8 mouse cellular contexts compared by ENCODE assay signal in the genomic region with DNA sequence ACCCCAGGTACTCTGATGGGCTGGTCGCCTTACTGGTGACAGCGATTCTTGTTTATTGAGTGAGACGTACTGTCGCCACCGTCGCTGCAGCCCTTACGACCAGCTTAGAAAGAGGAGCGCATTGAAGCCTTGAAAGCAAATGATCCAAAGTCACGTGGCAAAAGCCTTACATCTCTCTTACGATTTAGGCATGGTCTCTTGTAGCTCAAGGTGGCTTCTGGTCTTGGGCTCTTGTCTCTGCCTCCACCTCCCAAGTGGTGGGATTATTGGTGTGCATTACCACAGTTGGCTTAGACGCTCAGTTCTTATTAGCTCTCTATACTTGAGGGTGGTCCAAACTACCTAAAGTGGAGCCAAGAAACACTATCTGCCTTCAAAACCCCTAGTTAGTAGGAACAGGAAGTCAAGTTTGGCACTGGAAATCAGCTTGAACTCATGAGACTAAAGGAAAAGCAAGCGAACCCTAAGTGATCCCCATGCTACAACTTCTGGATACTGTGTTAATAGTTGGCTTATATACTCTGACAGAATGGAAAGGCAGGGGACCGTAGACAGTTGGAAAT. TPM values are rescaled to one million over a fixed set of nuclear protein-coding genes. Genes with fewer than 3 reads are reported as not detected.
A peak's percentile ranks its signal among the peaks of the same experiment; 100 is the strongest.
DNase-seq lines count a peak whose midpoint lies in the region; ATAC-seq and TF ChIP-seq lines count a peak whose summit lies in the region.

No protein-coding gene starts in this region.

- H3K36me3 ChIP-seq in hindbrain, embryonic 15.5 days = peaks cover 32% of the 10 kb centered on the region
- H3K36me3 ChIP-seq in midbrain, postnatal 0 days (ENCODE audit: insufficient read depth, low read length) = peaks cover 18% of the 10 kb centered on the region

- no peaks in the 10 kb centered on the region for H3K27me3 ChIP-seq in hindbrain, embryonic 15.5 days
- no peaks in the 10 kb centered on the region for H3K27me3 ChIP-seq in midbrain, postnatal 0 days (ENCODE audit: insufficient read depth, low read length)

- no peaks in the 10 kb centered on the region; the same call in 1 of the 2 replicates for H3K4me1 ChIP-seq in brown adipose tissue, adult 24 weeks (ENCODE audit: control insufficient read depth, insufficient read depth, insufficient read length, low read length)
- peaks cover 19% of the 10 kb centered on the region for H3K4me1 ChIP-seq in hindbrain, embryonic 15.5 days (replicated peaks)
- no peaks in the 10 kb centered on the region for H3K4me1 ChIP-seq in midbrain, postnatal 0 days (ENCODE audit: insufficient read depth, low read length)

- H3K9ac ChIP-seq in hindbrain, embryonic 15.5 days = peak overlapping the region; percentile 63
- peak overlapping the region; percentile 97 for H3K9ac ChIP-seq in midbrain, postnatal 0 days (replicated peaks; ENCODE audit: low read length, poor library complexity, severe bottlenecking)

- no peak for TF ChIP-seq CTCF in left cerebral cortex, adult 2 months (IDR thresholded peaks at IDR 0.05)
- no peak for TF ChIP-seq CTCF in midbrain, postnatal 0 days (IDR thresholded peaks at IDR 0.05)

- no peak for DNase-seq in left cerebral cortex, adult 2 months (ENCODE audit: extremely low spot score in 1 of 2, low spot score in 2 of 2)
- no peak for DNase-seq in left cerebral cortex, postnatal 14 days (ENCODE audit: low spot score in 2 of 2)
- DNase-seq in midbrain, postnatal 0 days (ENCODE audit: low spot score) = no peak
- DNase-seq in gastrocnemius, postnatal 25 days = no peak
- DNase-seq in right cerebral cortex, postnatal 25 days = no peak
- no peak for DNase-seq in cerebellum, postnatal 14 days

- WGBS in hindbrain, embryonic 15.5 days = 12% methylated on average over 13 of the region's 13 CpGs
- WGBS in midbrain, postnatal 0 days = 11% methylated on average over 13 of the region's 13 CpGs

- peak overlapping the region; percentile 93 for H3K27ac ChIP-seq in left cerebral cortex, adult 2 months
- no peak overlapping the region for H3K27ac ChIP-seq in brown adipose tissue, adult 24 weeks (replicated peaks; ENCODE audit: low read depth, low read length)
- H3K27ac ChIP-seq in hindbrain, embryonic 15.5 days (replicated peaks) = peak overlapping the region; percentile 74
- H3K27ac ChIP-seq in midbrain, postnatal 0 days (ENCODE audit: low read depth, low read length) = peak overlapping the region; percentile 79

- peak overlapping the region; percentile 87 for H3K4me2 ChIP-seq in hindbrain, embryonic 15.5 days
- H3K4me2 ChIP-seq in midbrain, postnatal 0 days (ENCODE audit: low read depth, low read length, poor library complexity, severe bottlenecking) = peak overlapping the region; percentile 90

- intact Hi-C loops in left cerebral cortex, adult 2 months (cut with DNase I) = loop anchor here (2.0 to 5.0 kb wide), 2 partner anchors 162 to 303 kb away; partner anchors contain the start of gene Exosc2
- intact Hi-C loops in left cerebral cortex, postnatal 14 days (cut with DNase I) = loop anchor here (10.0 kb wide), 1 partner anchor 290 kb away; the partner anchor contains the start of gene Abl1

- peak overlapping the region; percentile 86 for H3K4me3 ChIP-seq in left cerebral cortex, adult 2 months
- H3K4me3 ChIP-seq in brown adipose tissue, adult 24 weeks (ENCODE audit: insufficient read depth, low read depth, low read length) = peak overlapping the region; percentile 76
- peak overlapping the region; percentile 58 for H3K4me3 ChIP-seq in hindbrain, embryonic 15.5 days
- peak overlapping the region; percentile 95 for H3K4me3 ChIP-seq in midbrain, postnatal 0 days (ENCODE audit: low read depth, low read length)

- no peaks in the 10 kb centered on the region for H3K9me3 ChIP-seq in hindbrain, embryonic 15.5 days
- H3K9me3 ChIP-seq in midbrain, postnatal 0 days (ENCODE audit: low read length) = no peaks in the 10 kb centered on the region

- ATAC-seq in hindbrain, embryonic 15.5 days (ENCODE audit: low FRiP score, low read depth) = no peak
- no peak for ATAC-seq in midbrain, postnatal 0 days (ENCODE audit: low FRiP score)

RNA-seq across cellular contexts. Expression of gene Nup214, which starts 0.7 kb away (rescaled TPM):
- total RNA-seq in left cerebral cortex, adult 2 months (2021) = 10 to 100 TPM; 63.9 to 65.9 TPM
- total RNA-seq in left cerebral cortex, postnatal 14 days (2021) = 10 to 100 TPM; 51.3 to 53.5 TPM
- 12.0 and 16.9 TPM in 2 replicates for polyA plus RNA-seq in brown adipose tissue, adult 24 weeks (2012; ENCODE audit: insufficient read depth, insufficient read length, missing spikeins)
- 61.6 and 64.8 TPM in 2 replicates for polyA plus RNA-seq in hindbrain, embryonic 15.5 days (2015; fragmentation: Nextera tagmentation; extraction: Ambion mirVana)
- 28.5 and 29.0 TPM in 2 replicates for total RNA-seq in midbrain, postnatal 0 days (2014; rRNA removed)
- 59.7 and 67.0 TPM in 2 replicates for polyA plus RNA-seq in midbrain, postnatal 0 days (2015; fragmentation: Nextera tagmentation; extraction: Ambion mirVana)
- 10 to 100 TPM; 18.6 to 21.4 TPM for total RNA-seq in gastrocnemius, postnatal 25 days (2021)

RNA-seq across cellular contexts. Expression of gene Aif1l, which starts 25.0 kb away (rescaled TPM):
- total RNA-seq in left cerebral cortex, adult 2 months (2021) = 1 to 10 TPM; 3.6 to 4.8 TPM
- total RNA-seq in left cerebral cortex, postnatal 14 days (2021) = 1 to 10 TPM; 2.4 to 7.1 TPM
- 1.4 and 4.4 TPM in 2 replicates for polyA plus RNA-seq in brown adipose tissue, adult 24 weeks (2012; ENCODE audit: insufficient read depth, insufficient read length, missing spikeins)
- polyA plus RNA-seq in hindbrain, embryonic 15.5 days (2015; fragmentation: Nextera tagmentation; extraction: Ambion mirVana) = 23.5 and 23.7 TPM in 2 replicates
- 20.2 and 24.1 TPM in 2 replicates for total RNA-seq in midbrain, postnatal 0 days (2014; rRNA removed)
- 19.1 and 21.4 TPM in 2 replicates for polyA plus RNA-seq in midbrain, postnatal 0 days (2015; fragmentation: Nextera tagmentation; extraction: Ambion mirVana)
- total RNA-seq in gastrocnemius, postnatal 25 days (2021) = 1 to 10 TPM; 4.2 to 5.8 TPM
